Mouse (Mus musculus) ES-Bruce4 (cell line): ENCODE results near the gene Sdk2. TPM values are rescaled to one million over a fixed set of nuclear protein-coding genes. Genes with fewer than 3 reads are reported as not detected.

Source experiments
- H3K27ac ChIP-seq: 2 replicates; pipeline ENCODE4 v1.5.1; 2012; ENCODE audit warnings: low read length, inconsistent platforms; ENCODE audit not compliant: insufficient read depth
- H3K27me3 ChIP-seq: 2 replicates; pipeline ENCODE4 v1.6.1; 2012; ENCODE audit warnings: mild to moderate bottlenecking, low read length, inconsistent platforms; ENCODE audit not compliant: control insufficient read depth, poor library complexity, insufficient read depth, severe bottlenecking
- H3K36me3 ChIP-seq: 2 replicates; pipeline ENCODE4 v1.6.1; 2012; ENCODE audit warnings: inconsistent platforms, mild to moderate bottlenecking, low read length, moderate library complexity; ENCODE audit not compliant: control insufficient read depth, poor library complexity, insufficient read depth, severe bottlenecking
- H3K4me1 ChIP-seq: one replicate; pipeline ENCODE4 v1.8.1; 2011; ENCODE audit warnings: low read length; ENCODE audit not compliant: control insufficient read depth, insufficient read depth
- H3K4me3 ChIP-seq: 2 replicates; pipeline ENCODE4 v1.5.1; 2011; ENCODE audit warnings: low read depth, mild to moderate bottlenecking, low read length
- H3K9ac ChIP-seq: 2 replicates; pipeline ENCODE4 v1.6.1; 2012; ENCODE audit warnings: low read depth, mild to moderate bottlenecking, inconsistent platforms; ENCODE audit not compliant: poor library complexity, severe bottlenecking
- H3K9me3 ChIP-seq: replicated peaks from 2 replicates; pipeline ENCODE4 v1.6.1; 2012; ENCODE audit warnings: mild to moderate bottlenecking, low read length, inconsistent platforms; ENCODE audit not compliant: control insufficient read depth, poor library complexity, insufficient read depth, severe bottlenecking
- CTCF ChIP-seq: IDR thresholded peaks from one replicate; pipeline ENCODE4 v1.8.1; 2011; ENCODE audit warnings: low read depth, low read length
- EP300 ChIP-seq: IDR thresholded peaks from 2 replicates; pipeline ENCODE4 v1.6.1; 2011; ENCODE audit warnings: low read depth, low read length; ENCODE audit not compliant: insufficient read depth
- POLR2A ChIP-seq: IDR thresholded peaks from one replicate; pipeline ENCODE4 v1.8.1; 2011; ENCODE audit warnings: low read length; ENCODE audit not compliant: insufficient read depth
- polyA plus RNA-seq: library from polyadenylated mRNA; stranded (reverse); fragments of >200 nt; gene quantifications from 2 replicates; pipeline ENCODE4 v1.2.4, GENCODE M21; 2011; ENCODE audit warnings: low read depth; ENCODE audit not compliant: missing spikeins, insufficient read depth, insufficient read length

Gene Sdk2
- polyA plus RNA-seq, 1 experiment: 0.87 TPM

GRCm38 (mm10) chr11:113729239-113729638, 337.6 kb downstream of the Sdk2 start:
- H3K36me3 ChIP-seq: peaks cover 25% of the 10 kb centered on the region
- no peaks in the 10 kb centered on the region for H3K27me3 ChIP-seq
- H3K4me3 ChIP-seq: no peak overlapping the region
- no peak overlapping the region for H3K27ac ChIP-seq
- no peaks in the 10 kb centered on the region for H3K9me3 ChIP-seq
- H3K4me1 ChIP-seq: peaks cover 3% of the 10 kb centered on the region
- no peak overlapping the region for H3K9ac ChIP-seq
- TF ChIP-seq EP300 (no peak), POLR2A (no peak), CTCF (no peak)

DNA sequence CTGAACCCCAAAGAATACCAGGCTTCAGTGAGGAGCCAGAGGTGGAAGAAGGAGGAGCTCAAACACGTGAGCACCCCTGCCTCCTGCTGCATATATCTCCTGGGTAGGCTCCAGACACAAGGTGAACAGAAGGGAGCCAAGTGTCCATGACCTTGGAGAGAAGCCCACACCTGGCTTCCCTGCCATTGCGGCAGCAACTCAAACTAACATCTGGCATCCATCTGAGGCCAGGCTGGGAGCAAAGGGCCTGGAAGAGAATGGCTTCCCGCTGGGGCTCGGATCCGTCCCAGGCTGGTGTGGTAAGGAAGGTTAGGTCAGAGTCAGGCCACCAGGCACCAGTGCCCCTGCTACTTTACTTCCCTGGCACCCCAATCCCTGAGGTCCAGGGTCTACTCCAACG, 338.9 kb downstream of the Sdk2 start:
- Histone ChIP-seq H3K9ac (no peak overlapping the region), H3K36me3 (peaks cover 25% of the 10 kb centered on the region), H3K9me3 (no peaks in the 10 kb centered on the region), H3K27me3 (no peaks in the 10 kb centered on the region), H3K27ac (no peak overlapping the region), H3K4me3 (no peak overlapping the region), H3K4me1 (peaks cover 3% of the 10 kb centered on the region)
- TF ChIP-seq POLR2A (no peak), CTCF (no peak), EP300 (no peak)

- peaks cover 3% of the 10 kb centered on the region for H3K4me1 ChIP-seq
- H3K4me3 ChIP-seq: no peak overlapping the region
- H3K9me3 ChIP-seq: no peaks in the 10 kb centered on the region
- H3K27me3 ChIP-seq: no peaks in the 10 kb centered on the region
- no peak overlapping the region for H3K27ac ChIP-seq
- no peak overlapping the region for H3K9ac ChIP-seq
- no peak for TF ChIP-seq EP300
- no peak for TF ChIP-seq POLR2A
- no peak for TF ChIP-seq CTCF
- peaks cover 25% of the 10 kb centered on the region for H3K36me3 ChIP-seq
Measured at GRCm38 (mm10) chr11:113726994-113727888, 339.6 kb downstream of the Sdk2 start.
